Mouse (Mus musculus): ENCODE data around the gene Sp1. TPM values are rescaled to one million over a fixed set of nuclear protein-coding genes. Genes with fewer than 3 reads are reported as not detected.

Sp1 gene
- polyA plus RNA-seq, 1 experiment from 2014 or later = 5.0 TPM

DNA sequence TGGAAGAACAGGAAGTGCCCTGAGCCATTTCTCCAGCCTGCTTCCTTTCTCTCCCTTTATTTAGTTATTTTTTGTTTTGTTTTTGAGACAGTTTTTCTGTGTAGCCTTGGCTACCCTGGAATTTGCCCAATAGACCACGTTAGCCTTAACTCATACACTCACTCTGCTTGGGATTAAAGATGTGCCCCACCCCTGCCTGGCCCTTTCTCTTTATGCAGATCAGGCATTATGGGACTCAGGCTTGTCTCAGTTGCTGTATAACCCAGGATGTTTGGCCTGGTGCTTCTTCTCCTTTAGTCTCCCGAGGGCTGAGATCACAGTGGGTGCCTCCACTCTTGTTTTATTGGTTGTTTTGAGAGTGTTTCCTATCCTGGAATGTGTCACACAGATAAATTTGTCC, 13.4 kb upstream of the Sp1 start:
- Histone ChIP-seq H3K4me1 (ENCODE audit: control insufficient read depth, insufficient read depth, low read length) (0 out of 2 replicates have a peak, but pooled peaks cover 2% of the 10 kb centered on the region), H3K4me3 (ENCODE audit: low read length) (no peak overlapping the region), H3K27me3 (ENCODE audit: control insufficient read depth, insufficient read depth, low read length) (no peaks in the 10 kb centered on the region), H3K36me3 (ENCODE audit: control insufficient read depth, insufficient read depth) (no peaks in the 10 kb centered on the region), H3K4me2 (ENCODE audit: low read depth, low read length) (no peak overlapping the region), H3K27ac (ENCODE audit: low read length) (peak overlapping the region; percentile 46; the same call in 1 of the 2 replicates), H3K9me3 (replicated peaks; ENCODE audit: control insufficient read depth, low read length) (no peaks in the 10 kb centered on the region), H3K9ac (ENCODE audit: low read length) (no peak overlapping the region)
- no peak for ATAC-seq (replicated peaks; ENCODE audit: extremely low read depth, insufficient read depth, low FRiP score)
- 22% methylated on average over 2 of the region's 2 CpGs for WGBS

DNA sequence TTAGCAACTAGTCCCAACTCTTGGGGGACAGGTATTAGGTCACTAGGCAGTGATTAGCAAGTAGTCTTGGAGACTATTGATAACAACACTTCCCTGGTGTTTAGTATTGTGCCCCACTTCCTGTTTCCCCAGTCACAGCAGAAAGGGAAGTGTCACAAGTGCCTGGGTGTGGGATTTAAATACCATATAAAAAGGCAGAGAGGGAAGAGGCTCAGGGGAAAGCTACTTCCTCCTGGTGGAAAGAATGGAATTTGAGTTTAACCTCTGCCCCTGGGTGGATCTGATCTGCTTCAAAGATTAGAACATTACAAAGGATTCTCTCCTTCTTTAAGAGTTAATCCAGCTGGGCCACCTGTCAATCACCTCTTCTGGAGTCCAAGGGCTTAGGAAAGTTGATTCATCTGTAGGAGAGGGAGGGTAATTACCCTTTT, 12.3 kb upstream of the Sp1 start:
- peaks cover 5% of the 10 kb centered on the region for H3K4me1 ChIP-seq (ENCODE audit: control insufficient read depth, insufficient read depth, low read length)
- ATAC-seq (replicated peaks; ENCODE audit: extremely low read depth, insufficient read depth, low FRiP score) = peak; percentile 33; the same call in 1 of the 2 replicates

DNA sequence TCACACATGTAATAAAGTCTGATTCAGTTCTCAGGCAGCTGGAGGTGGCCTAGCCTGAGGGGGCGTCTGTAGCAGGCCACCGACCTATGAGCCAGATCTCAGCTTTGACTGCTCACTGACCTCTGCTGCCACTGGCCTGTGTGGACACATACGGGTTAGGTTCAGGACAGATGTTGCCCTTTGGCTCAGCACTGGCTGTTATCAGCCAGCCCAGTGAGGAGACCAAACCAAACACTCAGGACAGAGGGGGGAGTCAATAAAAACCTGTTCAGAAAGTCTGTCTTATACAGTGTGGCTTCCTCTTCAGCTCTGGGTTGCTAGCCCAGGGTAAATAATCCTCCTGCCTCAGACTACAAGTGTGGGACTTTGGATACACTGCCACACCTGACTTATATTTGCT, 10.9 kb upstream of the Sp1 start:
- ATAC-seq (replicated peaks; ENCODE audit: extremely low read depth, insufficient read depth, low FRiP score) = no peak
- H3K36me3 ChIP-seq (ENCODE audit: control insufficient read depth, insufficient read depth) = no peaks in the 10 kb centered on the region
- no peak overlapping the region for H3K4me3 ChIP-seq (ENCODE audit: low read length)
- H3K9me3 ChIP-seq (replicated peaks; ENCODE audit: control insufficient read depth, low read length) = no peaks in the 10 kb centered on the region
- H3K9ac ChIP-seq (ENCODE audit: low read length) = no peak overlapping the region
- H3K27ac ChIP-seq (ENCODE audit: low read length) = peak overlapping the region; percentile 45; the same call in 1 of the 2 replicates
- peaks cover 12% of the 10 kb centered on the region for H3K4me1 ChIP-seq (ENCODE audit: control insufficient read depth, insufficient read depth, low read length)
- H3K27me3 ChIP-seq (ENCODE audit: control insufficient read depth, insufficient read depth, low read length) = no peaks in the 10 kb centered on the region
- no peak overlapping the region for H3K4me2 ChIP-seq (ENCODE audit: low read depth, low read length)
- WGBS = 14% methylated on average over 3 of the region's 3 CpGs

More for the DNA sequence above, 12.3 kb upstream of the Sp1 start:
- Histone ChIP-seq H3K4me3 (ENCODE audit: low read length) (no peak overlapping the region), H3K27me3 (ENCODE audit: control insufficient read depth, insufficient read depth, low read length) (no peaks in the 10 kb centered on the region), H3K36me3 (ENCODE audit: control insufficient read depth, insufficient read depth) (no peaks in the 10 kb centered on the region), H3K4me2 (ENCODE audit: low read depth, low read length) (no peak overlapping the region), H3K27ac (ENCODE audit: low read length) (peak overlapping the region; percentile 69), H3K9me3 (replicated peaks; ENCODE audit: control insufficient read depth, low read length) (no peaks in the 10 kb centered on the region), H3K9ac (ENCODE audit: low read length) (no peak overlapping the region)

DNA sequence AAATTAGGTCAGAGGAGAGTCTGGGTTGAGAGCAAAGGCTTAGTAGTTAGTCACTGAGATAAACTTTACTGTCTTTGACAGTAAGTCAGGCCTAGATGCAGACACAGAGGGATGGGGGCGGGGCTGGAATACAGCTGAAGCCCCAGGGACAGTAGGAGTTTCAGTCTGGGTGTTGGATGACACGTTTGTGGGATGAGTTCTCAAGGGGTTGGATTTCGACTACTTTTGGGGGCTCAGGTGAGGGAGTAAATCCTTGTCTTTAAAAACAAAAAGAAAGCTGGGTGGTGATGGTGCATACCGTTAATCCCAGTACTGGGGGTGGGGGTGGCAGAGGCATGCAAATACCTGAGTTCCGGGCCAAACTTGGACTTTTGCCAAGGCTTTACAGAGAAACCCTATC, 7.3 kb upstream of the Sp1 start:
- Histone ChIP-seq H3K4me1 (ENCODE audit: control insufficient read depth, insufficient read depth, low read length) (peaks cover 16% of the 10 kb centered on the region), H3K4me2 (ENCODE audit: low read depth, low read length) (peak overlapping the region; percentile 84), H3K9ac (ENCODE audit: low read length) (no peak overlapping the region; the same call in 1 of the 2 replicates), H3K27me3 (ENCODE audit: control insufficient read depth, insufficient read depth, low read length) (no peaks in the 10 kb centered on the region), H3K27ac (ENCODE audit: low read length) (peak overlapping the region; percentile 96), H3K4me3 (ENCODE audit: low read length) (peak overlapping the region; percentile 66; the same call in 1 of the 2 replicates), H3K9me3 (replicated peaks; ENCODE audit: control insufficient read depth, low read length) (no peaks in the 10 kb centered on the region), H3K36me3 (ENCODE audit: control insufficient read depth, insufficient read depth) (no peaks in the 10 kb centered on the region)
- ATAC-seq (replicated peaks; ENCODE audit: extremely low read depth, insufficient read depth, low FRiP score) = no peak
- 36% methylated on average over 5 of the region's 5 CpGs for WGBS

DNA sequence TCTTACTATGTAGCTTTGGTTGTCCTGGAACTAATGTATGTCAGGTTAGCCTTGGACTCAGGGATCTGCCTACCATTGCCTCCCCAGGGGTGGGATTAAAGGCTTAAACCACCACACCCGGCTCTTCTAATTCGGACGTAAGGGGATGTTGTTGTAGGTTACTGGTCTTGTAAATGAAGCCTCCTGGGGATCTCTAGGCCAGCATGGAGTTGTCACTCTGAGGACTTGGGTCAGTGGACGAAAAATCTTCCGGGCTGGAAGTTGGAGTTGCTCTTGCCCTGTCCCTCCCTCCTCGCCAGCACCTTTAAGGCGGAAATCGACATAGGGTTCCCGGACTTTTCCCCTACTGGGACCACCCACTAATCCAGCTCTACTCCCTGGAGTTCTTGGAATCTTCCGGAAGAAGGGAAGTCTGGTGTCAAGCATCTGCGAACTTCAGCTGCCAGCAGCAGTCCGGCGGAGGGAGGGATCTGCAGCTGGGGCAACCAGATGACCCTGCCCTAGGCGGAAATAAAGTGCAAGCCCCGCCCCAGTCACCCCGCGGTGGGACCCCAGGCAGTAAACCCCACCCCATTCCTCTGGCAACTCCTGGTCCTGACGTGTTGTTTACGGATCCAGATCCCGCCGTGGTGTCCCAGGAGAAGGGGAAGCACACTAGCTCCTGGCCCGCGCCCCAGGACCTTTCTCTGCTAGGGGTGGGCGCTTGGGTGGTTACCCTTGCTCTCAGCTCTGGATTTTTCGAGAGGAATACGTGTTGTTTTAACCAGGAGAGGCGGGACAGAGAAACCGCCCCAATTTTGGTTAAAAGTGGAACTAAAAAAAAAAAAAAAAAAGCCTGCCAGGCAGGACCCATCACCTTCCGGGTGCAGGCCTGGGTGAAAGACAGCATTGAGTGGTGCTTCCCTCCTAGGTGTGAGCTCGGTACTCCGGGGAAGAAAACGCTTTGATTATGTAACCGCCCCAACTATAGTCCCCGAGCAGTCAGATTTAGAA, 6.4 kb upstream of the Sp1 start:
- Histone ChIP-seq H3K36me3 (ENCODE audit: control insufficient read depth, insufficient read depth) (no peaks in the 10 kb centered on the region), H3K27me3 (ENCODE audit: control insufficient read depth, insufficient read depth, low read length) (no peaks in the 10 kb centered on the region), H3K4me1 (ENCODE audit: control insufficient read depth, insufficient read depth, low read length) (peaks cover 16% of the 10 kb centered on the region), H3K4me2 (ENCODE audit: low read depth, low read length) (peak overlapping the region; percentile 84), H3K27ac (ENCODE audit: low read length) (peak overlapping the region; percentile 96), H3K9ac (ENCODE audit: low read length) (peak overlapping the region; percentile 83), H3K9me3 (replicated peaks; ENCODE audit: control insufficient read depth, low read length) (no peaks in the 10 kb centered on the region), H3K4me3 (ENCODE audit: low read length) (peak overlapping the region; percentile 66)
- 3% methylated on average over 34 of the region's 34 CpGs for WGBS
- ATAC-seq (replicated peaks; ENCODE audit: extremely low read depth, insufficient read depth, low FRiP score) = peak; percentile 93

DNA sequence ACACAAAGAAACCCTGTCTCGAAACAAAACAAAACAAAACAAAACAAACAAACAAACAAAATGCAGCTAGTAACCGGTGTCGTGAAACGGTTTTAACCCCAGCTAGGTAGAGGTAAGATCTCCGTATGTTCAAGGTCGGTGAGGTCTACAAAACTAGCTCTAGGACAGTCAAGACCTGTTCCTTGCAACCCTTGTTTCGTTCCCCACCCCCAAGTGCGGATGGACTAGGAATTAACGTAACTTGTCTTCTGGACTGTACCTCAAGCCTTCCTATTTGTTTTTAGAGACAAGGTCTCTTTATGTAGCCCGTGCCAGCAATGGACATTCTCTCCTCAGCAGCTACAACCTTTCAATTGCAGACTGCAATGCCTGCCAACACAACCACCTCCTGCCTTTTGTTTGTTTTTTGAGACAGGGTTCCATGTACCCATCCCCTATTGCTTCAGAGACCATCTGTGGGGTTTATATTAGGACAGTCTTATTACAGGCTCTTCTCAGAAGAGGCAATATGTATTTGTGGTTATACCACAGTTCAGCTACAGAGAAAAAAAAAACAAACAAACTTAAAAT, 5.4 kb upstream of the Sp1 start:
- Histone ChIP-seq H3K4me2 (ENCODE audit: low read depth, low read length) (peak overlapping the region; percentile 84; the same call in 1 of the 2 replicates), H3K27me3 (ENCODE audit: control insufficient read depth, insufficient read depth, low read length) (no peaks in the 10 kb centered on the region), H3K36me3 (ENCODE audit: control insufficient read depth, insufficient read depth) (no peaks in the 10 kb centered on the region), H3K4me3 (ENCODE audit: low read length) (no peak overlapping the region; the same call in 1 of the 2 replicates), H3K9ac (ENCODE audit: low read length) (no peak overlapping the region), H3K4me1 (ENCODE audit: control insufficient read depth, insufficient read depth, low read length) (peaks cover 16% of the 10 kb centered on the region), H3K27ac (ENCODE audit: low read length) (peak overlapping the region; percentile 96), H3K9me3 (replicated peaks; ENCODE audit: control insufficient read depth, low read length) (no peaks in the 10 kb centered on the region)
- 76% methylated on average over 10 of the region's 10 CpGs for WGBS
- no peak for ATAC-seq (replicated peaks; ENCODE audit: extremely low read depth, insufficient read depth, low FRiP score)

DNA sequence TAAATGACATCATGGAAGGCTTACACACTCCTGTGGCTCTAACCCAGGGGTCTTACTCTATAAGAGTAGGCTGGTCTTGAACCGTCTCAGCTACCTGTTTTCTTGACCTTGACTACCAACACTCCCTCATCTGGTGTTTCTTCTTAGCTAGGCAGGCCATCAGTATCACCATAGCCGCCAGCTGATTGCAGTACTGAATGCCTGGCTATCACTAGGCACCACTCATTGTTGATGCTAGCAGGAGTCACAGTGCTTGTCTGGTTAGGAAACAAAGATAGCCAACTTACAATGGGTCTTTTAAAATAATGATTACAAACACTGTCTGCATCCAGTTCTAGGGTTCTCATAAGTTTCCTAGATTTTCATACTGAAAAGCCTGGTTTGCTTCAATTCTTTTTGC, 4.7 kb upstream of the Sp1 start:
- ATAC-seq (replicated peaks; ENCODE audit: extremely low read depth, insufficient read depth, low FRiP score) = no peak

DNA sequence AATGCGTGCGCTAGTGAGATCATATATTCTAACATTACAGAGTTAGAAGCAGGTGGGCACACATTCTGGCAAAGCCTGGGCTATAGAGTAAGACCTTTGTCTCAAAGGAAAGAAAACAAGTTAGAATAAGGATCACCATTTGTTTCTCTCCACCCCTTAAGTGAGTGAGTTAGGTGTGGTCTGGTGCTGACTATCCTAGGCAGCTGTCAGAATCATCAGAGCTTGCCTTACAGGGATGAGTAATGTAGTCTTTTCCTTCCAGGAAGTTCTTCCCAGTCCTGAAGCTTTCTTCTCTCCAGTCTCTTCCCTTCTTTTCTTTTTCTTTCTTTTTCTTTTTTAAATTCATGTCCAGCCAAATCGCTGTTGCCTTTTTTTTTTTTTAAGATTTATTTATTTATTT, 3.7 kb upstream of the Sp1 start:
- no peaks in the 10 kb centered on the region for H3K27me3 ChIP-seq (ENCODE audit: control insufficient read depth, insufficient read depth, low read length)
- no peak overlapping the region for H3K27ac ChIP-seq (ENCODE audit: low read length)
- peaks cover 19% of the 10 kb centered on the region for H3K4me1 ChIP-seq (ENCODE audit: control insufficient read depth, insufficient read depth, low read length)
- ATAC-seq (replicated peaks; ENCODE audit: extremely low read depth, insufficient read depth, low FRiP score) = no peak
- 93% methylated on average over 3 of the region's 3 CpGs for WGBS
- no peaks in the 10 kb centered on the region for H3K9me3 ChIP-seq (replicated peaks; ENCODE audit: control insufficient read depth, low read length)
- no peak overlapping the region for H3K4me3 ChIP-seq (ENCODE audit: low read length)
- H3K4me2 ChIP-seq (ENCODE audit: low read depth, low read length) = no peak overlapping the region
- H3K36me3 ChIP-seq (ENCODE audit: control insufficient read depth, insufficient read depth) = no peaks in the 10 kb centered on the region
- H3K9ac ChIP-seq (ENCODE audit: low read length) = no peak overlapping the region

More for the DNA sequence above, 4.7 kb upstream of the Sp1 start:
- 61% methylated on average over 2 of the region's 2 CpGs for WGBS
- H3K9ac ChIP-seq (ENCODE audit: low read length) = no peak overlapping the region
- H3K4me3 ChIP-seq (ENCODE audit: low read length) = no peak overlapping the region
- no peaks in the 10 kb centered on the region for H3K9me3 ChIP-seq (replicated peaks; ENCODE audit: control insufficient read depth, low read length)
- peaks cover 16% of the 10 kb centered on the region for H3K4me1 ChIP-seq (ENCODE audit: control insufficient read depth, insufficient read depth, low read length)
- no peak overlapping the region; the same call in 1 of the 2 replicates for H3K27ac ChIP-seq (ENCODE audit: low read length)
- no peaks in the 10 kb centered on the region for H3K27me3 ChIP-seq (ENCODE audit: control insufficient read depth, insufficient read depth, low read length)
- H3K4me2 ChIP-seq (ENCODE audit: low read depth, low read length) = no peak overlapping the region
- no peaks in the 10 kb centered on the region for H3K36me3 ChIP-seq (ENCODE audit: control insufficient read depth, insufficient read depth)

Data from heart, embryonic 16.5 days (tissue).